Mouse (Mus musculus) adrenal gland, adult 8-10 months (tissue): ENCODE results near the gene Kdm6b. TPM values are rescaled to one million over a fixed set of nuclear protein-coding genes. Genes with fewer than 3 reads are reported as not detected.
"Not testable (repeated sequence)": the region's sequence is repeated elsewhere in the genome, so short reads cannot be mapped to it uniquely, and the experiment has no call there.

Experiments used
- DNase-seq: peaks from one replicate; pipeline ENCODE4 v3.0.0; 2022
- total RNA-seq, 4 experiments: library from RNA; stranded (reverse); gene quantifications; 2 replicates each; pipeline ENCODE4 v1.2.4; 2022

The Kdm6b gene
- total RNA-seq, 4 experiments from 2014 or later = 20.4 to 44.2 (median 35.1) TPM

DNA sequence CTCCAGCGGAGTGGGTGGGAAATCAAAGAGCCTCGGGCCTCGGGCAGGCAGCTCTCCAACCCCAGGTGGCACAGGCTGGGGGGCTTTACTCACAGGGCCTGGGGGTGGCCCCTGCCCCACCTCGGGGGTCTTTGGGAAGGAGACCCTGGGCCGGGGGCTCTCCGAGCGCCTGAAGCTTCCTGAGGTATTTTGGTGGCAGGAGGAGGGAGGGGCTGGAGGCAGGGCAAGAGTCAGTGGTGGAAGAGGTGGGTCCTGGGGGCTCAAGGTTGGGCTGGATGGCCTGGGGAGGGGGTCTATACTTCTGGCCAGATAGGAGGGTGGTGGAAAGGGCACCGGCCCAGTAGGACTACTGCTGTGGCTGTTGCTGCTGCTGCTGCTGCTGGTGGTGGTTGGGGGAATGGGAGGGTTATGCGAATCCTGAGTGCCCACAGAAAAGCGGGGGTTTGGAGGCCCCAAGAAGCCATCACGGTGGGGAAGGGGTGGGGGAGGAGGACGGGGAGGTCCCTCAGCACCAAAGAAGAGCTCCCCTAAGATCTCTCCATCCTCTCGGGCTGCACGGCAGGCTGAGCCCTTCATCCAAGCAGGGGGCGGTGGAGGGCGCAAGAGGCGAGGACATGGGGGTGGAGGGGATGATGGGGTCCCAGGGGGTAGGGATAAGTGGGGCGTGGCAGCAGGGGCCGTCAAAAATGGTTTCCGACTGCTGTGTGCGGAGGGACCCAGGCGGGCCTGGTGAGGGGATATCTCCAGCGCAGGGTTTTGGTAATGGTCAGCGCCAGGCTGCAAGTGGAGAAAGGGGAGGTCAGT, 7.9 kb downstream of the Kdm6b start:
- DNase-seq = no peak

DNA sequence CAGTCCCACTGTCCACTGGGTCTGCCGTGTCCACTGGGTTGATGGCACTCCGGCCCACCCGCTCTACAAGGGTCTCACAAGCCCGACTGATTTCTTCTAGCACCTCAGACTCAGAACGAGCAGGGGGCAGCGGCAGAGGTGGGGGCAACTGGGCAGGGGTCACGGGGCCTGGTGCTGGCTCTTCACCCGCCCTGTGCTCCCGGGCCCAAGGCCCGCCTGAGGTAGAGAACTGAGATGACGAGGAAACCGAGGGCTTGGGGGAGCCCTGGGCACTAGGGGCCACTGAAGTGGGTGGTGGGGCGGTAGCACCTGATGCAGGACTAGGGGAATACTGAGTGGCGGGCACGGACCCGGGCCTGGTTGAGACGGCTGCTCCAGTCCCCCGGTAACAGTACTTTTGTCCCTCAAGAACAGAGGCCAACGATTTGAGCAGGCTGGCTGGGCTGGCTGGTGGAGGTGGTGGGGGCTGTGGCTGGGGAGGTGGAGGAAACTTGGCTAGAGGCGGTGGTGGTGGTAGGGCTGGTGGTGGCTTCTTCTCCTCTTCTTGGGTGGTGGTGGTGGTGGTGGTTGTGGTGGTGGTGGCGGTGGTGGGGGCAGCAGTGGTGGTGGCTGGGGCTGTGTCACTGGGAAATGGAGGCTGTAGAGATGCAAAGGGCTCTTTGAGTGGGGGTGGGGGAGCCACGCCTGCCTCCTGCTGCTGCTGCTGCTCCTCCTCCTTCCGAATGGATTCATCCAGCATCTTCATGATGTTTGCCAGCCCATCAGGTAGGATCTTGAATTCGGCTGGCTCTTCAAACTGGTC, 8.7 kb downstream of the Kdm6b start:
- no peak for DNase-seq

DNA sequence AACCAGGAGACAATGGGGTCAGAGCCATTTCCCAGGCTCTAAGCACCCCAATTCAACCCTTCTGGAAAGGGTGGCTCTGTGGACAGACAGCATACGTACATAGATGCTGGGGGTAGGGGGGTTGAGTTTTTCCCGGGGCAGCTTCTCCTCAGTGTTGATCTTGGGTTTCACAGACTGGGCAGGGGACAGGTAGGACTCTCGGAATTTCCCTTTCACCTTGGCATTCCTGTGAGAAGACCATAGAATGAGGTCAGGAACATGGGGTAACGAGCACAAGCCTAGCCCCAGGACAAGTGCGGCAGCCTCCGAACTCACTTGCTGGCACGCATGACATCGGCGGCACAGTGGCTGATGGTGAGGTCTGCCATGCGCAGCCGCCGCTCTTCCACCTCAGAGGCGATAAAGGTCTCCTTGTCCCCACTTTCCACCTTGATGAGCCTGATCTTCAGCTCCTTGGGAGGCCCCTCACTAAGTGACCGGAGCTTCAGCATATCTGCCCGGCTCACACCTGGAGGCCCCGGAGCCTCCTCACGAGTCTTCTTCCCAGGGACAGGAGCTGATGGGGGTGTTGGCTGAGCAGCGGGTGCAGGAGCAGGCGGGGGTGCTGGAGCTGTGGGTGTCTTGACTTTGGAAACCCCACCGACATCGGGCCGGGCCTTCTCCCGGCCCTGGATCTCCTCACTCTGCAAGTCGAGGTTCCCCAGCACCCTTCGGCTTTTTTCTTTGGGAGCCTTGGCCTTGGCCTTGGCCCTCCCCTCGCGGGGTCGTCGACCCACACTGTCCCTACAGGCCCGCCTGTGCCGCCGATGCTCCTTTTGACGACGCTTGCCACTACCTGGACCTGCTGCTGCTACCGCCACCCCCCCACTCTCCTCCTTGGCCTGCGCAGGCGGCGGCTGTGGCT, 9.5 kb downstream of the Kdm6b start:
- no peak for DNase-seq

DNA sequence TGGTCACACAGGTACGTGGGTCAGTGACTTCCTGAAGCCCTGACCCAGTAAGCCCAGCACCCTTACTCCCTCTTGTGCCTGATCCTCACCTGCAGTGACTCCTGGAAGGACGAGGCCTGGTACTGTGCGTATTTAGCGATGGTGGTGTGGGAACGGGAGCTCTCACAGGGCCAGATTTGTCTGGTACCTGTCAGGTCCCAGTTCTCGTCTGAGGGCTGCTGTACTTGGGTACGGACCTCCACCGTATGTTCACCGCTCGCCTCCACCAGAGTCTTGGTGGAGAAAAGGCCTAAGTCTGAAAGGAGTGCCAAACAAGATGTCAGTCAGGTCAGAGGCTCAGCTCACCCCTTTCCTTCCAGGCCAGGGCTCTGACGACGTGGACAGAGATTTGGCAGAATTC, 11.5 kb downstream of the Kdm6b start:
- no peak for DNase-seq

DNA sequence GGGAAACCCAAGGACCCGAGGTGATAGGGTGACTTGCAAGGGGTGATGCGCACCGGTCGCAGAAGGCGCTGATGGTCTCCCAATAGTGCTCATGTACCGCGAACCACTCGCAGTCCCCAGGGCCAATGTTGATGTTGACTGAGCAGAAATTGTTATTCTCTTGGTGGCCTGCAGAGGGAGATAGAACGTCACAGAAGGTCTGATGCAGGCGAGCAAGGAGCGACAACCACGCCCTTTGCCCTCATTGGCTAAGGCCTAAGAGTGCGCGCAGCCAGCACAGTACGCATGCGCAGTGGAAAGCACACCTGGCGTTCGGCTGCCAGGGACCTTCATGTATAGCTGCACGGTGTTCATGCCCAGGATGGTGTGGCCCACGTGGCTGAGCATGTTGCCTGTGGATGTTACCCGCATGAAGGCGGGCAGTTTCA, 12.3 kb downstream of the Kdm6b start:
- peak; percentile 84 for DNase-seq

DNA sequence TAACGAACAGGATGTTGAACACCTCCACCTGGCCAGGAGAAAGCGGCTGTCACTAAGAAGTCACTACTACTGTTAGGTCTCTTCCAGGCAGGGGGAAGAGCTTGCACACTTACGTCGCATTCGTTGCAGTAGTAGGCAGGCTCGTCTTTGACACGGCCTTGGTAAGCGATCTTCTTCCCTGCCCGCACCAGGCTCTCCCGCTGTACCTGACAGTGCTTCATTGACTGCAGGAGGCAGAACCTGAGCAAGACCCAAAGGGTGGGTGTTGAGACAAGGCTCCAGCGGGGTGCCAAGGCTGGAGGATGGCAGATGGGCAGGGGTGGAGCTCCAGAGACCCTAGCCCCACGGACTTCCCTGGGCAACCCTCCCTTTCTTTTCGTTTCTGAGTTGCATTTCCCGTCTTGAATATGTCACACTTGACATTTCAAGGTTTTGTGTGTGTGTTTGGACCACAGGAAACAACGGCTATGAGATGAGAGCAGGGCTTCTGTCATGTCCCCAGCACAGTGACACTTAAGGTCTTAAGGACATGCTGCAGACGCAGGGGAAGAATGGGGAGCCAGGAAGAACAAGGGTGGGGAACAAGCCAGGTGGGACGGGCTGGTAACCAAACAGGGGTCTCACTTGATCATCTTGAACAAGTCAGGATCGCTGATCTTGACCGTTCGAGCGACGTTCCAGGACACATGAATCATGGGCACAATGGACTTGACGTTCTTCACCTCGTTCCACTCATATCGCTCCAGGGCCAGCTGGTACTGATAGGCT, 13.2 kb downstream of the Kdm6b start:
- no peak for DNase-seq

DNA sequence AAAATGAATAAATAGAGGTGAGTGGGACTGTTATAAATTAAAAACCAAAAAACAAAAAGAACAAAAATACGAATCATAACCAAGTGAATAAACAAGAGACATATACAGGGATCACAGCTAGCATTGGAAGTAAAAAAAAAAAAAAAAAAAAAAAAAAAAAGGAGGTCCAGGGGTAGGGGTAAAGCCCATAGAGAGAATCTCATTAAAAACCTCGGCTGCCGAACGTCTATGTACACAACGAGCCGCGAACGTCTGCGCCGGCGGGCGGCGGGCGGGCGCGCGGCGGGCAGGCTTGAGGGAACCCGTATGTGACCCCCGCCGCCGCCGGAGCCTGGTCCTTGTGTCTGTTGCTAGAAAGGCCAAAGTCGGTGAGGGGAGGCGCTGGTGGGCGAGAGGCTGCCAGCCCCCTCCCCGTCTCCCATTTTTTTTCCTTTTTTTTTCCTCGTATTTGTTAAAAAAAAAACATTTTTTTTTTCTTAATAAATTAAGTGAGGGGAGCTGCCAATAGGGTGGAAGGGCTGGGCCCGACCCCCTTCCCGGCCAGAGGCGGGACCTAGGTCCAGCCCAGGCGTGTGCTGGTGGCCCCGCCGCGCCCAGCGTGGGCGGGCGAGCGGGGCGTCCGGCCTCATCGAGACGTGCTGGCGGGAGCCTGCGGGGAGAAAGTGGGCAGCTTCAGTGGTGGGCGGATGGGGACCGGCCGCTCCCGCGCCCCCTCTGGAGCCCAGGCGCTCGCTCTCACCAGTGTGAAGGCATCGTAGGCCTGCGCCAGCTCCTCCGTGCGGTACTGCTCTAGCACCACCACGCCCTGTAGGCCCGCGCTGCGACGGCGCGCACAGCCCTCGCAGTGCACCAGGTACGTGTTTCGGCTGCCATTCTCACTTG, 14.0 kb downstream of the Kdm6b start:
- no peak for DNase-seq

DNA sequence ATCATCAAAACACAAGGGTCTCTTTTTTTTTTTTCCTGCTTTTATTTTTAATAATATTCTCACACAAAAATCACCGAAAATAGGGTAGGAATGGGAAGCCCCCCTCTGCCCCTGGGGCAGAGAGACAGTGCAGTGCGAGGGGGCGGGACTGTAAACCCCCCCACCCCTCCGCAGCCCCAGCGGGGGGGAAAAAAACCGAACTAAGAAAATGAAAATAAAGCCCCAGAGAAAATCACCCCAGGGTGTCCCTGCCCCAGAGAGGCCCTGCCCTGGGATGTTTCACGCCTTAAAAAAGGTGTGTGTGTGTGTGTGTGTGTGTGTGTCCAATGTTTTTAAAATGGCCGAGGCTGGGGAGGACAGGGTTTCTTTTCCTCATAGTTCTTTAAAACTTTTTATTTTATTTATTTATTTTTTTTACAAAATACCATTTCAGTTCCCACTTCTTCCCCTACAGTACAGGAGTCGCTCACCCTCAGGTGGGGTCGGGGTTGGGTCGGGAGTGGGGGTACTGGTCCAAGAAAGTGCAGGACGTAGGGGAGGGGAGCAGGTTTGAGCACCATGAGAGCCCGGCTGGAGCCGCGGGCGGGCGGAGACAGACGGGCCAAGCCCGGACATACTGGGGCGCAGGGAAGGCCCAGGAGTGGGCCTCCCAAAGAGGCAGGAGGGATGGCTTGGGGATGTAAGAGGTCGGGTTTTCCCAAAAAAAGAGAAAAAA, 14.8 kb downstream of the Kdm6b start:
- no peak for DNase-seq

DNA sequence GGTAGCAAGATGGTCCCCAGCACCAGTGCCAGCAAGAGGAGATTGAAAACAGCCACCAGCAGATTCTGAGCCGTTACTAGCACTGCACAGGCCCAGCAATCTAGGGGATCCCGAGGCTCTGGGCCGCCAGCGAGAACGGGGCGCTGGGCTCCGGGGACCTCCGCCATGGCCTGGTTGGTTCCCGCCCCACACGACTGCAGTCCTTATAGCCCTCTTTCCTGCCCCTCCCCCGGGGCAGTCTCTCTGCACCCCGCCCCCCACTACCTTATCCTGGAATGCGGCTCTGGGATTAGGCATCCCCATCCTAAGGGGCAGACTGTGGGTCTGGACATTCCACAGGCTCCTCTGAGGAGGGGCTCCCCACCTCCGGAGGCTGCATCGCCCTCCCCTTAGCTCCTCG, 15.4 kb downstream of the Kdm6b start, which contains the start of gene Tmem88:
TSS of gene Tmem88 (minus strand) at position 176 of the 400 bp plus-strand sequence.
- DNase-seq = no peak

DNA sequence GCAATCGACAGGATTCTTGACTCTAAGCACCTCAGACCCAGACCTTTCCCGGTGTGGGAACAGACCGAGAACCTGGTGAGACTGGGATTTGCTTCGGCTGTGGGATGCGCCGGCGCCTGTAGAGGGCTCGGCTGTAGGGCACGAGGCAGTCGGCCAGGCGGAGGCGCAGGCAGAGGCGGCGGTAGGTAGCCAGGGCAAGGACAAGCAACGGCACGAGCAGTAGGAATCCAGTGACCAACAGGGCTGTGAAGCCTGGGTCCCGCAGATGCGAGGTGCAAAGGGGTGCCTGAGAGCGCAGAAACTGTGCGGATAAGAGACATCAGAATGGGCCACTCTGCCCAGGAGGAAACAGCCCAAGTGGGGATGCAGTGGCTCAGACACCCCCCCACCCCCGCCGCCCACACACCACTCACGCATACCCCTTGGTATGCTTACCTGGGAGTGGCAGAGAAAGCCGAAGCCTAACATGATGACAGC, 15.9 kb downstream of the Kdm6b start:
- no peak for DNase-seq

DNA sequence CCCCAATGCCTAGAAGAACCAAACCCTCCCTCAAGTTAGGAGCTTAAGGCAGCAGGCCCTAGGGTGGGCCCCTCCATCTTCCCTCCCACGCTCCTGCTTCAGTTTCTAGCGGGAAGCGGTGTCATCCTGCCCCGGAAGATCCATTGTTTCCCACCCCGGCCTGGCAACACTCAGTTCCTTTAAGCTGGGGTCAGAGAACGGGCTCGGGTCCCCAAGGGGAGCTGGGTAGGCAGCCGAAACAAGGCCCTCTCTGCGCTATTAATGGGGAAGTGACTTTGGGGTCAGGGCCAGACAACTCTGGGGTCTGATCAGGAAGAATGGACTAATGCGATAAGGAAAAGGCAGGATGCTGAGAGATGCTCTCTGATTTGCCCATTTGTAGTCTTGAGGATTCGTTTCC, 16.7 kb downstream of the Kdm6b start:
- no peak for DNase-seq

DNA sequence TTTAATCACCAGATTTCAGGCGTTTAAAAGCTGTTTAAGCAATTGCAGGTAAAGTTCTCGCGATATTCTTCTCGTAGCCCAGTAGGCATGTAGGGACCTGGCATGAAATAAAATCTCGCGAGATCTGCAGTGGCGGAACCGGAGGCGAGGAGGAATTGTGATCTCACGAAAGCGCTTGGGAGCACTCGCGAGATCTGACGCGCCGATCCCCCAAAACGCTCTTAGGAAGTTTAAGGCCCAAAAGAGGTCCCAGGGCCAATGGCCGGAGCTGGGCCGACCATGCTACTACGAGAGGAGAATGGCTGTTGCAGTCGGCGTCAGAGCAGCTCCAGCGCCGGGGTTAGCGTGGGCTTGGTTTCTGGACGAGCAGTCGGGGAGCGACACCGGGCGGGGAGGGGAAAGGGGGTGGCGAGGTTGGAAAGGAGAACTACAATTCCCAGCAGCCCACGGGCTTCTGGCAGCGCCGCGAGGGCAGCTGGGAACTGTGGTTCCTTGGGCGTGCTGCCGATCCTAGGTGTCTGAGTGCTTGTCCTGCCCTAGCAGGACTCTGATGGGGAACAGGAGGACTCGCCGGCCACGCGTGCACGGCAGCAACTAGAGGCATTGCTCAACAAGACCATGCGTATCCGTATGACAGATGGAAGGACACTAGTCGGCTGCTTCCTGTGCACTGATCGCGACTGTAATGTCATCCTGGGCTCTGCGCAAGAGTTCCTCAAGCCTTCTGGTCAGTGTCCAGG, 17.7 kb downstream of the Kdm6b start:
- peak; percentile 97 for DNase-seq

DNA sequence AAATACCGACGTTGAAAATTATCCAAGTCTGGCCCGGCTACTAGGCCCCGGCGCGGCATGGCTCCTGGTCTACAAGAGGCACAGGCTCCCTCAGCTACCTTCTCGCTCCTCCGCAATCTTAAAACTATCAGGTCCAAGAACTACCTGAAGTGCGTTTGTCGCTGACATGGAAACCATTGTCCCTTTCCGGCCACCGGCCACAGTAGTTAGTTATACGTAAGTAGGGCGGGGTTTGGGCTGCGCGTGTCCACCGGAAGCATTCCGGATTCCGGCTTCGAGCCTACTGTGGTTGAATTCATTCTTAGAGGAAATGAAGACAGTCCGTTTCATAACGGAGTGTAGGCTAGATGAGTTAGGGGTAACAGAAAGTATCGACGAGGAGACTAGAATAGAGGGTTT, 18.2 kb downstream of the Kdm6b start, which contains the start of the genes Naa38 and Cyb5d1:
TSS of gene Naa38 (plus strand) at position 253 of the 399 bp plus-strand sequence.
TSS of gene Cyb5d1 (minus strand) at position 397 of the 399 bp plus-strand sequence.
- peak; percentile 89 for DNase-seq

DNA sequence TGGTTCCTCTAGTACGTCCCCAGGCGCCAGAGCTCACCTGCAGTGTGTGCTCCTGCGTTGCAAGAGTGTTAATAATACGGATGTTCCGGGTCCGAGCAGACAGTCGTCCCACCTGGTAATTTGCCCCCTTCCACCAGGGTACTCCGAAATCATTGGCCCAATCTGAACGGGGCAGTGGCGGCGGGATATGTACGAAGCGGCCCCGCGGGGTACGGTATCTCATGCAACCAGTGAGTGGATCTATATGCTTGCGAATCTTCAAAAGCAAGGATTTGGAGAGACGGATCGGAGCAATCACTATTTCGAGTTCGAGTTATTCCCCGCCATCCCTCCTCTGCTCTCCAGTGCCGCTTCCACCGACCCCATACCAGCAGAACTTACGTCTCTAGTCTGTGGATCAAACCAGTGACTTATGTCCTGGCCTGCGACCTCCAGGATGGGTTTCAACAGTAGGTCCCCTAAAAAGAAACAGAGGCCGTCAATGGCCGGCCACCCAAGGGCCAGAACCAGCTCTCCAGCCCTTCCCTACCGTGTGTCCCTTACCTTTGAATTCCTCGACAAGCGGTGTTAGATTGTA, 18.8 kb downstream of the Kdm6b start:
- DNase-seq = not testable (repeated sequence)

DNA sequence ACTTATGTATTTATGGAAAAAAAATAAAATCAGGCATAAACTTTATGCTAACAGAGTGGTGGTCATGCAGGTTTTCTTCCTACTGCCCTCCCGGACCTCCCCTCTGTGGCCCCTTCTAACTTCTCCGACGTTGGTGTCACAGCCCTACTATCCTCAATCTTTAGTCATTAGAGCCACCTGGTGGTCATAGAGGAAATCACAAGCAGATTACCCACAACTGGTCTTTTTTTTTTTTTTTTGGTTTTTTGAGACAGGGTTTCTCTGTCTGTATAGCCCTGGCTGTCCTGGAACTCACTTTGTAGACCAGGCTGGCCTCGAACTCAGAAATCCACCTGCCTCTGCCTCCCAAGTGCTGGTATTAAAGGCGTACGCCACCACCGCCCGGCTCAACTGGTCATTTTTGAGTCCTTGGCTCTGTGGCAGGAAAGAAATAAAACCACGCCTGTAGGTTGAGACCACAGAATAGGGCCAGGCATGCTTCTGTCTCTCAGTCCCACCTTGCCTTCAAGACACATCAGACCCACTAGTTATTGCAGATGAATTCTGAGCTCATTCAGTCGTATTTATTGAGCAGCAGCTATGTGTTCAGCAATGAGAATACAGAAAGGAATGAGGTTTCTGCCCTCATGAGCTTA, 23.0 kb downstream of the Kdm6b start:
- no peak for DNase-seq

DNA sequence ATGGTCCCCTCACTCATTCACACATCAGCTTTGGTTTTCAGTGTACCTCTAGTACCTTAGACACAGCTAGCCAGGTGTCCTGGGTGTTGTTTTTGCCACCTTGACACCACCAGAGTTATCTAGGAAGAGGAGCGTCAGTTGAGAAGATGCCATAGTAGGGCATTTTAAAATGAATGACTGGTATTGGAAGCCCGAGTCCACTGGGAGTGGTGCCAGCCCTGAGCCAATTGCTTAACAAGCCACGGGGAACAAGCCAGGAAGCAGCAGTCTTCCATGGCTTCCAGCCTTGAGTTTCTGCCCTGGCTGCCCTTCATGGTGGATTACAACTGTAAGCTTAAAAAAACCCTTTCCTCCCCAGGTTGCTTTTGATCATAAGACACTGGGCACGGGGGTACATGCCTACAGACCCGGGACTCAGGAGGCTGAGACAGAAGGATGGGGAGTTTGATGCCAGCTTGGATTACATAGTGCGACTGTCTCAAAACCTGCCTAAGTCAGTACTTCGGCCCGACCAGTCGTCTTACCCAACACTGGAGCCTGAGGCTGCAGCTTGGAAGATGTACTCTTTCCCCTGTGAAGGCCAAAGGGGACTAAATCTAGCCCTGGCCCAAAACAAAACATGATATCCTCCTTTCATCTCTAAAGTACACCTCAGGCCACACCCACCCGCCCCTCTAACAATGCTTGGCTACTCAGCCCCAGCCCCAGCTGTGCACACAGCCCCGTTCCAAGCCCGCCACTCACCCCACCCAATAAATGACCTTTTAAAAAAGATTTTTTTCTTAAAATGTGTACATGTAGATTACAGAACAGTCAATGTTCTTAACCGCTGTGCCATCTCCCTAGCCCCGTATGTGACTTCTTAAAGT, 23.7 kb downstream of the Kdm6b start:
- DNase-seq = peak; percentile 79

DNA sequence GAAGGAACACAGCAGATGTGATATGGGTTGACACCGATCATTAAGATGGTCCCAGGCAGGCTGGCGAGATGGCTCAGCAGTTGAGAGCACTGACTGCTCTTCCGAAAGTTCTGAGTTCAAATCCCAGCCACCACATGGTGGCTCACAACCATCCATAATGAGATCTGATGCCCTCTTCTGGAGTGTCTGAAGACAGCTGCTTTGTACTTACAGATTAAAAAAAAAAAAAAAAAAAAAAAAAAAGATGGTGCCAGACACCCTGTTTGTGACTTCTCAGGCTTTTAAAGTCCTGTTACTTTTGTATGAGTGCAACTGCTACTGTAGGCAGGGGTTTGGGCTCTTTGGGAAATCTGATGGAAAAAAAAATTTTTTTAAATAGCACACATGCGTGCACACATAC, 24.8 kb downstream of the Kdm6b start:
- DNase-seq = no peak
